Mouse (Mus musculus) liver, embryonic 14.5 days (tissue): ENCODE measurements at regions not wholly inside any gene's neighbourhood (a gene's known extent, or its start where the extent isn't known, plus 50 kb on each side); places are given as distances from the start of the nearest gene placed in this dataset.

Source experiments
- CTCF ChIP-seq: IDR thresholded peaks from 2 replicates; pipeline ENCODE4 v1.5.1; 2016; ENCODE audit warnings: antibody characterized with exemption, low read depth, control low read depth
- EP300 ChIP-seq: IDR thresholded peaks from 2 replicates; pipeline ENCODE4 v1.6.1; 2016; ENCODE audit warnings: antibody characterized with exemption, low read depth

GRCm38 (mm10) chr16:76104673-76105072 lies 82.6 kb upstream of the Samsn1 start:
- TF ChIP-seq EP300 = no peak
- no peak for TF ChIP-seq CTCF
